ENCODE assay signal across 7 mouse cellular contexts in the genomic region with DNA sequence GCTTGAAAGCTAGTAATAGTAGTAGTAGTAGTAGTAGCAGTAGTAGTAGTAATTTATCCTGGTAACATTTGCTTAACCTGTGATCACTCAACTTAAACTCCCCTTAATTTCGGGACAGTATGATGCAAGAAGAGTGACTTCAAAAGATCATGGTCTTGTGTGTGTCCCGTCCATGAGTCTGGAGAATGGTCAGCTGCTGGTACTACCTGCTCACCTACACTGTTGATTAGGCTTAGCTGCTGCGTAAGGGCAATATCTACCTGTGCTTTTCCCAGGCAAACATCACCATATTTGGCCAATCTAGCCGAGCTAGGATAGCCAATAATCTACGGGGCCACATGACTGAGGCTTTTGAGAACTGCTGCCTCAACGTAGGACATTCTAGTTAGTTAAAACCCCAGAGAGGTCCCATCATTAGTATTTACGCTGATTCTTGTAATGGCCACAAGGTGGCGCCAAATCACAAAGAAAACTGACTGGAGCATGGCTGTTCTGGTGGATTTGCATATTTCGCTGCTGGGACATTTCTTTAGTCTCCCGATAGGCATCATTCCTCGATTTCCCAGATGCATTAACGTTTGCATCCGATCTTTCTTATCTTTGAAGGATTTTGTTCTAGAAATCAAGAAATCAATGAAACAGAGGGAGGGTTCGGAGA. TPM values are rescaled to one million over a fixed set of nuclear protein-coding genes. Genes with fewer than 3 reads are reported as not detected.
A peak's percentile ranks its signal among the peaks of the same experiment; 100 is the strongest.
DNase-seq lines count a peak whose midpoint lies in the region; ATAC-seq lines count a peak whose summit lies in the region.

No protein-coding gene starts in this region.

- H3K9ac ChIP-seq in intestine, embryonic 16.5 days (ENCODE audit: low read depth, low read length): no peak overlapping the region

- 18% methylated on average over 14 of the region's 14 CpGs for WGBS in intestine, embryonic 16.5 days

- H3K4me3 ChIP-seq in intestine, embryonic 16.5 days (ENCODE audit: low read length): no peak overlapping the region

- H3K27ac ChIP-seq in intestine, embryonic 16.5 days (ENCODE audit: low read length): no peak overlapping the region

- no peaks in the 10 kb centered on the region for H3K9me3 ChIP-seq in intestine, embryonic 16.5 days (ENCODE audit: control insufficient read depth, low read length)

- DNase-seq in adrenal gland, adult 18-20 months (ENCODE audit: low spot score in 2 of 2): peak; percentile 50
- DNase-seq in embryo, embryonic 10 days (ENCODE audit: low spot score): peak; percentile 89
- DNase-seq in left cerebral cortex, postnatal 14 days (ENCODE audit: low spot score in 2 of 2): peak; percentile 78 to 84
- peak; percentile 54 for DNase-seq in right cerebral cortex, postnatal 14 days

- ATAC-seq in granulocyte monocyte progenitor cell, adult 5-6 weeks (replicated peaks; ENCODE audit: poor library complexity, severe bottlenecking): peak; percentile 78
- ATAC-seq in intestine, embryonic 16.5 days: peak; percentile 85
- ATAC-seq in megakaryocyte-erythroid progenitor cell, adult 5-6 weeks (replicated peaks; ENCODE audit: low FRiP score, low TSS enrichment, poor library complexity, severe bottlenecking): peak; percentile 84

- H3K36me3 ChIP-seq in intestine, embryonic 16.5 days (ENCODE audit: control insufficient read depth, insufficient read depth, low read length): no peaks in the 10 kb centered on the region

- intact Hi-C loops in left cerebral cortex, postnatal 14 days (cut with DNase I): loop anchor here (1.0 to 5.0 kb wide), 2 partner anchors 130 to 180 kb away; no protein-coding TSS in a partner anchor

- H3K27me3 ChIP-seq in intestine, embryonic 16.5 days (replicated peaks; ENCODE audit: control insufficient read depth, insufficient read depth, low read length): no peaks in the 10 kb centered on the region

- H3K4me1 ChIP-seq in intestine, embryonic 16.5 days (ENCODE audit: control insufficient read depth, insufficient read depth, low read length): 0 out of 2 replicates have a peak, but pooled peaks cover 4% of the 10 kb centered on the region

- peak overlapping the region; percentile 44; the same call in 1 of the 2 replicates for H3K4me2 ChIP-seq in intestine, embryonic 16.5 days (ENCODE audit: low read depth, low read length)

RNA-seq across cellular contexts. Expression of a gene that starts 26.0 kb away (rescaled TPM):
- 1 to 10 TPM; 2.2 to 2.7 TPM for total RNA-seq in adrenal gland, adult 18-20 months (2021)
- 99.5 and 105 TPM in 2 replicates for total RNA-seq in granulocyte monocyte progenitor cell, adult 5-6 weeks (2014; fragmentation: Nextera tagmentation)
- 146 and 174 TPM in 2 replicates for total RNA-seq in granulocyte monocyte progenitor cell, adult 5-6 weeks (2017)
- 1.2 and 1.8 TPM in 2 replicates for polyA plus RNA-seq in intestine, embryonic 16.5 days (2015; fragmentation: Nextera tagmentation; extraction: Ambion mirVana)
- total RNA-seq in left cerebral cortex, postnatal 14 days (2021): 10 to 100 TPM in 1 of 2 experiments, 1 to 10 TPM in 1; 7.6 to 10.2 TPM
- total RNA-seq in megakaryocyte-erythroid progenitor cell, adult 5-6 weeks (2014; fragmentation: Nextera tagmentation): 21.8 and 48.5 TPM in 2 replicates
- 29.8 and 45.0 TPM in 2 replicates for total RNA-seq in megakaryocyte-erythroid progenitor cell, adult 5-6 weeks (2017)
